Mouse (Mus musculus): ENCODE data around the gene Nfatc2. TPM values are rescaled to one million over a fixed set of nuclear protein-coding genes. Genes with fewer than 3 reads are reported as not detected.

The Nfatc2 gene
- polyA plus RNA-seq, 1 experiment from 2014 or later, result 2.0 TPM

GRCm38 (mm10) chr2:168625091-168625490 lies 23.6 kb upstream of the Nfatc2 start:
- no peaks in the 10 kb centered on the region for H3K4me1 ChIP-seq (replicated peaks; ENCODE audit: insufficient read depth, low read length)
- no peaks in the 10 kb centered on the region for H3K9me3 ChIP-seq (replicated peaks; ENCODE audit: low read length)
- no peaks in the 10 kb centered on the region for H3K27me3 ChIP-seq (ENCODE audit: insufficient read depth, low read length)
- no peak overlapping the region for H3K4me2 ChIP-seq (ENCODE audit: low read length)
- no peak overlapping the region for H3K4me3 ChIP-seq (replicated peaks; ENCODE audit: low read depth, low read length)
- H3K9ac ChIP-seq (ENCODE audit: low read depth, low read length), result no peak overlapping the region
- WGBS, result 70% methylated on average over 4 of the region's 4 CpGs
- DNase-seq (ENCODE audit: low spot score), result no peak
- TF ChIP-seq CTCF (IDR thresholded peaks at IDR 0.05; ENCODE audit: low read depth), result no peak
- no peaks in the 10 kb centered on the region for H3K36me3 ChIP-seq (ENCODE audit: insufficient read depth, low read length)
- H3K27ac ChIP-seq, result no peak overlapping the region
- ATAC-seq (replicated peaks; ENCODE audit: low FRiP score, low read depth), result no peak

GRCm38 (mm10) chr2:168621111-168621802 lies 19.8 kb upstream of the Nfatc2 start:
- WGBS, result 82% methylated on average over 11 of the region's 11 CpGs
- DNase-seq (ENCODE audit: low spot score) (no peak), ATAC-seq (replicated peaks; ENCODE audit: low FRiP score, low read depth) (no peak)
- Histone ChIP-seq H3K36me3 (ENCODE audit: insufficient read depth, low read length) (no peaks in the 10 kb centered on the region), H3K9ac (ENCODE audit: low read depth, low read length) (no peak overlapping the region), H3K9me3 (replicated peaks; ENCODE audit: low read length) (no peaks in the 10 kb centered on the region), H3K27ac (no peak overlapping the region), H3K4me3 (replicated peaks; ENCODE audit: low read depth, low read length) (no peak overlapping the region), H3K27me3 (ENCODE audit: insufficient read depth, low read length) (no peaks in the 10 kb centered on the region), H3K4me1 (replicated peaks; ENCODE audit: insufficient read depth, low read length) (no peaks in the 10 kb centered on the region), H3K4me2 (ENCODE audit: low read length) (no peak overlapping the region)
- no peak for TF ChIP-seq CTCF (IDR thresholded peaks at IDR 0.05; ENCODE audit: low read depth)

- Histone ChIP-seq H3K4me3 (replicated peaks; ENCODE audit: low read depth, low read length) (no peak overlapping the region), H3K27ac (no peak overlapping the region), H3K36me3 (ENCODE audit: insufficient read depth, low read length) (no peaks in the 10 kb centered on the region), H3K9ac (ENCODE audit: low read depth, low read length) (no peak overlapping the region), H3K4me1 (replicated peaks; ENCODE audit: insufficient read depth, low read length) (0 out of 2 replicates have a peak, but pooled peaks cover under 1% of the 10 kb centered on the region), H3K27me3 (ENCODE audit: insufficient read depth, low read length) (no peaks in the 10 kb centered on the region), H3K9me3 (replicated peaks; ENCODE audit: low read length) (no peaks in the 10 kb centered on the region), H3K4me2 (ENCODE audit: low read length) (no peak overlapping the region)
- ATAC-seq (replicated peaks; ENCODE audit: low FRiP score, low read depth) (no peak), DNase-seq (ENCODE audit: low spot score) (peak; percentile 43)
- 34% methylated on average over 15 of the region's 15 CpGs for WGBS
- TF ChIP-seq CTCF (IDR thresholded peaks at IDR 0.05; ENCODE audit: low read depth), result no peak
Observed at GRCm38 (mm10) chr2:168618205-168618717, 16.8 kb upstream of the Nfatc2 start.

GRCm38 (mm10) chr2:168615160-168615559 lies 13.7 kb upstream of the Nfatc2 start:
- Histone ChIP-seq H3K27ac (no peak overlapping the region), H3K4me3 (replicated peaks; ENCODE audit: low read depth, low read length) (no peak overlapping the region), H3K4me2 (ENCODE audit: low read length) (no peak overlapping the region), H3K9ac (ENCODE audit: low read depth, low read length) (no peak overlapping the region), H3K4me1 (replicated peaks; ENCODE audit: insufficient read depth, low read length) (0 out of 2 replicates have a peak, but pooled peaks cover 4% of the 10 kb centered on the region), H3K27me3 (ENCODE audit: insufficient read depth, low read length) (no peaks in the 10 kb centered on the region), H3K9me3 (replicated peaks; ENCODE audit: low read length) (no peaks in the 10 kb centered on the region), H3K36me3 (ENCODE audit: insufficient read depth, low read length) (no peaks in the 10 kb centered on the region)
- DNase-seq (ENCODE audit: low spot score) (no peak), ATAC-seq (replicated peaks; ENCODE audit: low FRiP score, low read depth) (no peak)
- WGBS, result 69% methylated on average over 3 of the region's 3 CpGs
- no peak for TF ChIP-seq CTCF (IDR thresholded peaks at IDR 0.05; ENCODE audit: low read depth)

GRCm38 (mm10) chr2:168614170-168614872 lies 12.9 kb upstream of the Nfatc2 start:
- Histone ChIP-seq H3K4me1 (replicated peaks; ENCODE audit: insufficient read depth, low read length) (0 out of 2 replicates have a peak, but pooled peaks cover 4% of the 10 kb centered on the region), H3K4me2 (ENCODE audit: low read length) (no peak overlapping the region), H3K36me3 (ENCODE audit: insufficient read depth, low read length) (no peaks in the 10 kb centered on the region), H3K9ac (ENCODE audit: low read depth, low read length) (no peak overlapping the region), H3K27me3 (ENCODE audit: insufficient read depth, low read length) (no peaks in the 10 kb centered on the region), H3K9me3 (replicated peaks; ENCODE audit: low read length) (no peaks in the 10 kb centered on the region), H3K4me3 (replicated peaks; ENCODE audit: low read depth, low read length) (no peak overlapping the region), H3K27ac (no peak overlapping the region)
- ATAC-seq (replicated peaks; ENCODE audit: low FRiP score, low read depth) (no peak; the same call in 1 of the 2 replicates), DNase-seq (ENCODE audit: low spot score) (peak; percentile 59)
- no peak for TF ChIP-seq CTCF (IDR thresholded peaks at IDR 0.05; ENCODE audit: low read depth)
- WGBS, result 76% methylated on average over 18 of the region's 18 CpGs

GRCm38 (mm10) chr2:168613092-168613880 lies 11.8 kb upstream of the Nfatc2 start:
- H3K4me2 ChIP-seq (ENCODE audit: low read length), result no peak overlapping the region
- peak; percentile 53; the same call in 1 of the 2 replicates for ATAC-seq (replicated peaks; ENCODE audit: low FRiP score, low read depth)
- 24% methylated on average over 13 of the region's 13 CpGs for WGBS

More at GRCm38 (mm10) chr2:168613092-168613880, 11.8 kb upstream of the Nfatc2 start:
- TF ChIP-seq CTCF (IDR thresholded peaks at IDR 0.05; ENCODE audit: low read depth), result no peak
- peak; percentile 64 for DNase-seq (ENCODE audit: low spot score)
- Histone ChIP-seq H3K4me1 (replicated peaks; ENCODE audit: insufficient read depth, low read length) (0 out of 2 replicates have a peak, but pooled peaks cover 4% of the 10 kb centered on the region), H3K27me3 (ENCODE audit: insufficient read depth, low read length) (no peaks in the 10 kb centered on the region), H3K4me3 (replicated peaks; ENCODE audit: low read depth, low read length) (no peak overlapping the region), H3K9me3 (replicated peaks; ENCODE audit: low read length) (no peaks in the 10 kb centered on the region), H3K9ac (ENCODE audit: low read depth, low read length) (no peak overlapping the region), H3K36me3 (ENCODE audit: insufficient read depth, low read length) (no peaks in the 10 kb centered on the region), H3K27ac (no peak overlapping the region)

Measured in kidney, postnatal 0 days (tissue).